Mouse (Mus musculus) limb, embryonic 12.5 days (tissue): ENCODE data around the gene Rassf10. TPM values are rescaled to one million over a fixed set of nuclear protein-coding genes. Genes with fewer than 3 reads are reported as not detected.

Experiments used
- ATAC-seq: fragments of 200-750 bp; cut with Nextera tagmentation; 2 replicates; pipeline ENCODE4 v1.8.0; 2017; ENCODE audit warnings: low read depth, moderate TSS enrichment; ENCODE audit not compliant: insufficient number of reproducible peaks, insufficient read depth, low FRiP score, low TSS enrichment
- H3K27ac ChIP-seq: fragments of 300-500 bp; sonication (generic); 2 replicates; pipeline ENCODE4 v1.5.1; 2016; ENCODE audit warnings: mild to moderate bottlenecking, moderate library complexity
- H3K27me3 ChIP-seq: fragments of 300-500 bp; sonication (generic); 2 replicates; pipeline ENCODE4 v1.6.1; 2016; ENCODE audit warnings: mild to moderate bottlenecking, moderate library complexity
- H3K36me3 ChIP-seq: fragments of 300-500 bp; sonication (generic); 2 replicates; pipeline ENCODE4 v1.6.1; 2016; ENCODE audit warnings: mild to moderate bottlenecking, moderate library complexity
- H3K4me1 ChIP-seq: fragments of 300-500 bp; sonication (generic); replicated peaks from 2 replicates; pipeline ENCODE4 v1.6.1; 2016
- H3K4me2 ChIP-seq: fragments of 300-500 bp; sonication (generic); 2 replicates; pipeline ENCODE4 v1.6.1; 2016; ENCODE audit warnings: mild to moderate bottlenecking, moderate library complexity
- H3K4me3 ChIP-seq: fragments of 300-500 bp; sonication (generic); replicated peaks from 2 replicates; pipeline ENCODE4 v1.5.1; 2016; ENCODE audit warnings: mild to moderate bottlenecking
- H3K9ac ChIP-seq: fragments of 300-500 bp; sonication (generic); replicated peaks from 2 replicates; pipeline ENCODE4 v1.6.1; 2016; ENCODE audit warnings: mild to moderate bottlenecking, moderate library complexity
- H3K9me3 ChIP-seq: fragments of 300-500 bp; sonication (generic); 2 replicates; pipeline ENCODE4 v1.6.1; 2016; ENCODE audit warnings: mild to moderate bottlenecking, moderate library complexity
- WGBS: fragments of 180-500 bp; shearing (Covaris S2); methylation state at CpG from one replicate; pipeline ENCODE4 v1.1.7; 2016; 5-methylcytosine and 5-hydroxymethylcytosine counted together
- polyA plus RNA-seq: library from polyadenylated mRNA; unstranded; fragments of >200 nt; fragmentation: Nextera tagmentation; extraction: Ambion mirVana; gene quantifications from 2 replicates; pipeline ENCODE4 v1.2.1, GENCODE M21; 2016

Gene Rassf10
- polyA plus RNA-seq, 1 experiment from 2014 or later, result 1.9 TPM

- no peaks in the 10 kb centered on the region for H3K36me3 ChIP-seq
- H3K9ac ChIP-seq, result no peak overlapping the region
- H3K9me3 ChIP-seq, result no peaks in the 10 kb centered on the region
- peaks cover 48% of the 10 kb centered on the region for H3K27me3 ChIP-seq
- peaks cover 29% of the 10 kb centered on the region for H3K4me1 ChIP-seq
- WGBS, result 59% methylated on average over 6 of the region's 6 CpGs
- no peak overlapping the region for H3K4me2 ChIP-seq
- ATAC-seq, result no peak
- no peak overlapping the region for H3K4me3 ChIP-seq
- H3K27ac ChIP-seq, result no peak overlapping the region
These were observed 3.9 kb downstream of the Rassf10 start for GRCm38 (mm10) chr7:112957630-112958029.

GRCm38 (mm10) chr7:112966382-112966781, 12.6 kb downstream of the Rassf10 start:
- Histone ChIP-seq H3K4me1 (peaks cover 11% of the 10 kb centered on the region; the same call in 1 of the 2 replicates), H3K27ac (no peak overlapping the region), H3K36me3 (no peaks in the 10 kb centered on the region), H3K27me3 (no peaks in the 10 kb centered on the region), H3K4me2 (no peak overlapping the region), H3K4me3 (no peak overlapping the region), H3K9me3 (peaks cover 8% of the 10 kb centered on the region; the same call in 1 of the 2 replicates), H3K9ac (no peak overlapping the region)
- WGBS, result 51% methylated on average over 6 of the region's 6 CpGs
- no peak for ATAC-seq

DNA sequence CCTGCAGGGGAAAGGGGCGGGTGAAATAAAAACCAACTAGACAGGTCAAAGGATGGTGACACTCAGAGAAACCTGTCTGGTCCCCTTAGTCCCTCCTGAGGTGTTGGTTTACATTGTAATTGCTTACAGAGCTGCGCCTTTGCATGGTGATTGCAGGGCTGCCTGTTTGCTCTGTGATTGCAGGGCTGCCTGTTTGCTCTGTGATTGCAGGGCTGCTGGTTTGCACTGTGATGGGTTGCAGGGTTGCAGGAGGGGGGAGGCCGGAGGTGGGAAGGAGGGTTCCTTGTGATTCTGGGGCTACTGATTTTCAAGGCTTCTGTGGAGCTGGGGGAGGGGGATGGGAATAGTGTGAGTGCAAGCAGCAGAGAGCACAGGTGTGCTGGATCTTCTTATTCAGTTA, 13.0 kb downstream of the Rassf10 start:
- Histone ChIP-seq H3K9ac (no peak overlapping the region), H3K4me3 (no peak overlapping the region), H3K27me3 (no peaks in the 10 kb centered on the region), H3K9me3 (peaks cover 8% of the 10 kb centered on the region; the same call in 1 of the 2 replicates), H3K27ac (no peak overlapping the region), H3K4me1 (peaks cover 11% of the 10 kb centered on the region; the same call in 1 of the 2 replicates), H3K4me2 (no peak overlapping the region), H3K36me3 (no peaks in the 10 kb centered on the region)
- no peak for ATAC-seq
- WGBS, result 4% methylated on average over 3 of the region's 3 CpGs

GRCm38 (mm10) chr7:112983316-112983715, 29.6 kb downstream of the Rassf10 start:
- 49% methylated on average over 5 of the region's 5 CpGs for WGBS
- no peak overlapping the region for H3K4me2 ChIP-seq
- H3K27ac ChIP-seq, result no peak overlapping the region
- H3K4me3 ChIP-seq, result no peak overlapping the region
- H3K27me3 ChIP-seq, result no peaks in the 10 kb centered on the region
- ATAC-seq, result no peak
- H3K4me1 ChIP-seq, result peaks cover 9% of the 10 kb centered on the region; the same call in 1 of the 2 replicates
- H3K9ac ChIP-seq, result no peak overlapping the region
- no peaks in the 10 kb centered on the region for H3K9me3 ChIP-seq
- H3K36me3 ChIP-seq, result no peaks in the 10 kb centered on the region

- 71% methylated on average over 17 of the region's 17 CpGs for WGBS
- ATAC-seq, result no peak
- Histone ChIP-seq H3K27me3 (no peaks in the 10 kb centered on the region), H3K27ac (no peak overlapping the region), H3K4me2 (no peak overlapping the region), H3K36me3 (no peaks in the 10 kb centered on the region), H3K4me3 (no peak overlapping the region), H3K9me3 (no peaks in the 10 kb centered on the region), H3K4me1 (peaks cover 9% of the 10 kb centered on the region; the same call in 1 of the 2 replicates), H3K9ac (no peak overlapping the region)
These were observed 31.2 kb downstream of the Rassf10 start for GRCm38 (mm10) chr7:112984704-112985577.

DNA sequence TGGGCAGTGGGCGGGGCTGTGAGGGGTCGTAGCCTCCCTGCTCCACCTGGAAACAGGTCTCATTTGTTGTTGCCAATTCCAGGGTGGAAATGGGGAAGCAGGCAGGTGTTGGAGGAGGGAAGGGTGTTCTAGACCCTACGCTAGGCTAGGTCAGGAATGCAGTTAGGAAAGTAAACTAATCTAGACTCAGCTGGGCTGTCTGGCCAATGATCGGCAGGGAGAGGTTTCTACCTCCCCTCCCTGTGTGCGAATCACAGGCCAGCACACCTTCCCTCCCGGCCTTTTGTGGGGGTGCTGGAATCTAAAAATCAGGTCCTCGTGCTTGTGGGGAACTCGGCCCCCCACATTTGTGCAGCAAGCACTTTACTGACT, 31.8 kb downstream of the Rassf10 start:
- no peak overlapping the region for H3K9ac ChIP-seq
- H3K36me3 ChIP-seq, result no peaks in the 10 kb centered on the region
- no peaks in the 10 kb centered on the region for H3K27me3 ChIP-seq
- ATAC-seq, result no peak
- peaks cover 9% of the 10 kb centered on the region; the same call in 1 of the 2 replicates for H3K4me1 ChIP-seq
- no peak overlapping the region for H3K27ac ChIP-seq
- no peak overlapping the region for H3K4me3 ChIP-seq
- WGBS, result 65% methylated on average over 8 of the region's 8 CpGs
- no peak overlapping the region for H3K4me2 ChIP-seq
- no peaks in the 10 kb centered on the region for H3K9me3 ChIP-seq

DNA sequence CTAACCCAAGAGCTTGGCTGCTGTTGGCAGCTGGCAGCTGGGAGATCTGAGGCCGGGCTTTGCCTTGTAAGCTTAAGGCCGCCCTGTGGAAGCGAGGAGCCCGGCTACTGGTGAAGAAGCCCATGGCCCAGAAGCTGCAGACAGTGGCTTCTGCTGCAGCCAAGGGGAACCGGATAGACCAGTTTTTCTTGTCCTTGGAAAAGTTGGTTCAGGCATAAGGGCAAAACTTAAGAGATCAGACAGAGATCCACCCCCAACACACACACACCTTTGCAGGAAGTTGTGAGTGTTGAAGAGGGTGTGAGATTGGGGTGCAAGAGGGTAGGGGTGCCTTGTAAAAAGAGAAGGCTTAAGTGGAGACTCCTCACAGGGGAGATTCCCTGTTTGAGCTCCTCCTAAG, 39.2 kb downstream of the Rassf10 start:
- no peak overlapping the region for H3K4me3 ChIP-seq
- no peaks in the 10 kb centered on the region for H3K9me3 ChIP-seq
- no peaks in the 10 kb centered on the region for H3K36me3 ChIP-seq
- H3K9ac ChIP-seq, result no peak overlapping the region
- H3K4me2 ChIP-seq, result no peak overlapping the region
- no peaks in the 10 kb centered on the region for H3K27me3 ChIP-seq
- no peak overlapping the region for H3K27ac ChIP-seq
- H3K4me1 ChIP-seq, result peaks cover 3% of the 10 kb centered on the region; the same call in 1 of the 2 replicates
- 74% methylated on average over 5 of the region's 5 CpGs for WGBS
- ATAC-seq, result no peak

DNA sequence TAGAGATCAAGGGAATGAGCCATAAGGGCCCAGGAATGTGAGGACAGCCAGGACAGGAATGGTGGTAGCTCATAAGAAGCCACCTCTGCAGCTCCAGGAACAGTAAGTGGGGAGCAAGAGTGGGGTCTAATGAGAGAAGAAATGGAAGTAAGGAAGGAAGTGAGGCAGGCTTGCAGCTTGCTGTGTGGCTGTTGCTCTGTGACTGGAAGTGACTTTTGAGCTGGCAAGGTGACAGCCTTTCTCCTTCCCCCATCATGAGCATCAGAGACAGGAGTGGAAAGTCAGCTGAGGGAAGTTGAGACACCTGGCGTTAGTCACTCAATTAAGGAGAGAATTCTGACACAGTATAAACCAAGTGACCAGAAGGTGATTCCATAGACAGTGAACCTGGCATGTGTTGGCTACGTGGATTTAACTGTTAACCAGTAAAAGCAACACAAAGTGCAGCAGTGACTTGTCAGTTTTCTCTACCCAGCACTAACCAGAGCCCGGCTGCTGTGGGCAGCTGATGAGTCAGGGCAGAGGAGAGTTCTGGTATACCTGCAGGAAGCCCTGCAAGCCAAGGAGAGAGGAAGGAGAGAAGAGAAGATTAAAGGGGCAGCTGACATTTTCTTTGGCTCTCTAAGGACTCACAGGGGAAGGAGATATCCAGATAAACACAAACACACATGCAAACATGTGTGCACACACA, 49.9 kb downstream of the Rassf10 start:
- Histone ChIP-seq H3K27ac (no peak overlapping the region), H3K4me3 (no peak overlapping the region), H3K36me3 (no peaks in the 10 kb centered on the region), H3K9me3 (no peaks in the 10 kb centered on the region), H3K4me2 (no peak overlapping the region), H3K9ac (no peak overlapping the region), H3K4me1 (no peaks in the 10 kb centered on the region), H3K27me3 (no peaks in the 10 kb centered on the region)
- WGBS, result 87% methylated on average over 3 of the region's 3 CpGs
- no peak for ATAC-seq

GRCm38 (mm10) chr7:113005726-113006125, 52.0 kb downstream of the Rassf10 start:
- no peaks in the 10 kb centered on the region for H3K4me1 ChIP-seq
- H3K27ac ChIP-seq, result no peak overlapping the region
- ATAC-seq, result no peak
- WGBS, result 81% methylated on average over 6 of the region's 6 CpGs
- H3K9me3 ChIP-seq, result no peaks in the 10 kb centered on the region
- no peak overlapping the region for H3K4me2 ChIP-seq
- no peak overlapping the region for H3K4me3 ChIP-seq
- H3K36me3 ChIP-seq, result no peaks in the 10 kb centered on the region
- H3K27me3 ChIP-seq, result no peaks in the 10 kb centered on the region
- no peak overlapping the region for H3K9ac ChIP-seq
